19 mouse cellular contexts compared by ENCODE assay signal in genomic region chr7:83459520-83459919, GRCm38 (mm10).
DNase-seq lines count a peak whose midpoint lies in the region; ATAC-seq lines count a peak whose summit lies in the region.
"Had no signal": no experiment of that assay in that cellular context is flagged by ENCODE, and none has a peak within 500 bp of the region (broad histone marks: within the 10 kb centered on the region; RNA-seq: fewer than 3 reads in every experiment).

No protein-coding gene starts in this region.

- no peak for ATAC-seq in limb, embryonic 15.5 days (ENCODE audit: insufficient number of reproducible peaks, low FRiP score, low TSS enrichment, low read depth)
- no peak for ATAC-seq in forebrain, embryonic 15.5 days (replicated peaks)
- ATAC-seq in midbrain, embryonic 14.5 days (ENCODE audit: low FRiP score, low TSS enrichment) = no peak
- ATAC-seq: hindbrain, postnatal 0 days; liver, postnatal 0 days had no signal

- no peak overlapping the region for H3K4me3 ChIP-seq in limb, embryonic 15.5 days
- H3K4me3 ChIP-seq in forebrain, embryonic 15.5 days = no peak overlapping the region
- no peak overlapping the region for H3K4me3 ChIP-seq in midbrain, embryonic 14.5 days (replicated peaks; ENCODE audit: low read depth, low read length)
- H3K4me3 ChIP-seq: forebrain, embryonic 12.5 days; heart, embryonic 12.5 days; midbrain, embryonic 10.5 days had no signal

- no peaks in the 10 kb centered on the region for H3K9me3 ChIP-seq in limb, embryonic 15.5 days
- H3K9me3 ChIP-seq in forebrain, embryonic 15.5 days = no peaks in the 10 kb centered on the region
- H3K9me3 ChIP-seq in midbrain, embryonic 14.5 days (ENCODE audit: control insufficient read depth, low read length) = no peaks in the 10 kb centered on the region
- H3K9me3 ChIP-seq: forebrain, embryonic 12.5 days; heart, embryonic 12.5 days; midbrain, embryonic 10.5 days had no signal

- no peak overlapping the region for H3K4me2 ChIP-seq in limb, embryonic 15.5 days
- H3K4me2 ChIP-seq in forebrain, embryonic 15.5 days (replicated peaks) = no peak overlapping the region
- no peak overlapping the region for H3K4me2 ChIP-seq in midbrain, embryonic 14.5 days (ENCODE audit: low read length)
- H3K4me2 ChIP-seq: forebrain, embryonic 12.5 days; heart, embryonic 12.5 days had no signal

- H3K9ac ChIP-seq in limb, embryonic 15.5 days = no peak overlapping the region
- no peak overlapping the region for H3K9ac ChIP-seq in forebrain, embryonic 15.5 days (replicated peaks)
- no peak overlapping the region for H3K9ac ChIP-seq in midbrain, embryonic 14.5 days (replicated peaks; ENCODE audit: low read length)
- H3K9ac ChIP-seq: forebrain, embryonic 12.5 days; heart, embryonic 12.5 days; liver, postnatal 0 days had no signal

- peak overlapping the region; percentile 33 for H3K27ac ChIP-seq in limb, embryonic 15.5 days
- H3K27ac ChIP-seq in forebrain, embryonic 15.5 days (replicated peaks) = no peak overlapping the region
- no peak overlapping the region for H3K27ac ChIP-seq in midbrain, embryonic 14.5 days (replicated peaks; ENCODE audit: low read depth, low read length)
- H3K27ac ChIP-seq: forebrain, embryonic 12.5 days; hindbrain, postnatal 0 days; midbrain, embryonic 10.5 days had no signal

- WGBS in limb, embryonic 15.5 days = 19% methylated on average over 3 of the region's 3 CpGs
- WGBS in forebrain, embryonic 15.5 days = 68% methylated on average over 3 of the region's 3 CpGs
- 87% methylated on average over 3 of the region's 3 CpGs for WGBS in midbrain, embryonic 14.5 days

- peak; percentile 10 for DNase-seq in gastrocnemius, adult 18-20 months (ENCODE audit: low spot score)
- DNase-seq in gastrocnemius, postnatal 25 days = no peak
- peak; percentile 57 for DNase-seq in embryo, embryonic 11.5 days (ENCODE audit: low read depth, low spot score)
- peak; percentile 94 for DNase-seq in fibroblast of lung, adult 2 months (ENCODE audit: low read depth)
- DNase-seq in retina, embryonic 14.5 days (ENCODE audit: low spot score) = no peak
- DNase-seq in midbrain, embryonic 14.5 days = no peak
- DNase-seq: adrenal gland, postnatal 10 days; cerebellum, adult 11 months; heart, postnatal 36 days; layer of hippocampus, postnatal 36 days; liver; liver, postnatal 0 days; right cerebral cortex, postnatal 25 days had no signal

- no peaks in the 10 kb centered on the region for H3K27me3 ChIP-seq in limb, embryonic 15.5 days
- no peaks in the 10 kb centered on the region for H3K27me3 ChIP-seq in forebrain, embryonic 15.5 days
- H3K27me3 ChIP-seq in midbrain, embryonic 14.5 days (ENCODE audit: control insufficient read depth, insufficient read depth, low read length) = no peaks in the 10 kb centered on the region
- H3K27me3 ChIP-seq: forebrain, embryonic 12.5 days; heart, embryonic 12.5 days had no signal

- H3K4me1 ChIP-seq in limb, embryonic 15.5 days = 0 out of 2 replicates have a peak, but pooled peaks cover 3% of the 10 kb centered on the region
- H3K4me1 ChIP-seq in forebrain, embryonic 15.5 days = no peaks in the 10 kb centered on the region
- no peaks in the 10 kb centered on the region for H3K4me1 ChIP-seq in midbrain, embryonic 14.5 days (ENCODE audit: control insufficient read depth, insufficient read depth, low read length)
- H3K4me1 ChIP-seq: forebrain, embryonic 12.5 days; heart, embryonic 12.5 days; midbrain, embryonic 10.5 days had no signal

- no peaks in the 10 kb centered on the region for H3K36me3 ChIP-seq in limb, embryonic 15.5 days
- H3K36me3 ChIP-seq in forebrain, embryonic 15.5 days = no peaks in the 10 kb centered on the region
- H3K36me3 ChIP-seq in midbrain, embryonic 14.5 days (ENCODE audit: control insufficient read depth, insufficient read depth, low read length) = no peaks in the 10 kb centered on the region
- H3K36me3 ChIP-seq: forebrain, embryonic 12.5 days; heart, embryonic 12.5 days; midbrain, embryonic 10.5 days had no signal

Comparison
In these comparisons a context has a peak if more than half of its experiments do, and no peak if none do; other contexts are left out.
1. DNase-seq: peak in gastrocnemius, adult 18-20 months (single experiment), embryo, embryonic 11.5 days (single experiment) and fibroblast of lung, adult 2 months (single experiment); none in gastrocnemius, postnatal 25 days (single experiment), retina, embryonic 14.5 days (single experiment) and midbrain, embryonic 14.5 days (single experiment).